Mouse (Mus musculus) midbrain, embryonic 16.5 days (tissue): ENCODE results near the gene Dscaml1. TPM values are rescaled to one million over a fixed set of nuclear protein-coding genes. Genes with fewer than 3 reads are reported as not detected.
A peak's percentile ranks its signal among the peaks of the same experiment; 100 is the strongest.

ENCODE experiments used
- ATAC-seq: fragments of 200-750 bp; cut with Nextera tagmentation; 2 replicates; pipeline ENCODE4 v1.8.0; 2017; ENCODE audit warnings: moderate TSS enrichment
- H3K27ac ChIP-seq: fragments of 300-500 bp; sonication (generic); 2 replicates; pipeline ENCODE4 v1.5.1; 2014; ENCODE audit warnings: mild to moderate bottlenecking, low read length, mixed read lengths
- H3K27me3 ChIP-seq: fragments of 300-500 bp; sonication (generic); 2 replicates; pipeline ENCODE4 v1.6.1; 2014; ENCODE audit warnings: low read depth, low read length, mixed read lengths; ENCODE audit not compliant: control insufficient read depth, insufficient read depth
- H3K36me3 ChIP-seq: fragments of 300-500 bp; sonication (generic); 2 replicates; pipeline ENCODE4 v1.6.1; 2014; ENCODE audit warnings: mild to moderate bottlenecking, low read length, moderate library complexity, mixed read lengths; ENCODE audit not compliant: control insufficient read depth, insufficient read depth
- H3K4me1 ChIP-seq: fragments of 300-500 bp; sonication (generic); 2 replicates; pipeline ENCODE4 v1.6.1; 2014; ENCODE audit warnings: mild to moderate bottlenecking, low read length, mixed read lengths; ENCODE audit not compliant: control insufficient read depth, insufficient read depth
- H3K4me2 ChIP-seq: fragments of 300-500 bp; sonication (generic); 2 replicates; pipeline ENCODE4 v1.6.1; 2014; ENCODE audit warnings: mild to moderate bottlenecking, low read length, mixed read lengths
- H3K4me3 ChIP-seq: fragments of 300-500 bp; sonication (generic); 2 replicates; pipeline ENCODE4 v1.5.1; 2014; ENCODE audit warnings: low read depth, mild to moderate bottlenecking, low read length, moderate library complexity, mixed read lengths
- H3K9ac ChIP-seq: fragments of 300-500 bp; sonication (generic); 2 replicates; pipeline ENCODE4 v1.6.1; 2014; ENCODE audit warnings: low read depth, low read length, mixed read lengths
- H3K9me3 ChIP-seq: fragments of 300-500 bp; sonication (generic); replicated peaks from 2 replicates; pipeline ENCODE4 v1.6.1; 2014; ENCODE audit warnings: mild to moderate bottlenecking, low read length, mixed read lengths; ENCODE audit not compliant: control insufficient read depth, poor library complexity, severe bottlenecking
- WGBS: fragments of 180-500 bp; shearing (Covaris S2); extraction: QIAGEN DNeasy Blood & Tissue Kit; methylation state at CpG from one replicate; pipeline ENCODE4 v1.1.7; 2014; 5-methylcytosine and 5-hydroxymethylcytosine counted together
- polyA plus RNA-seq: library from polyadenylated mRNA; unstranded; fragments of >200 nt; fragmentation: Nextera tagmentation; extraction: Ambion mirVana; gene quantifications from 2 replicates; pipeline ENCODE4 v1.2.1, GENCODE M21; 2015

Gene Dscaml1
- polyA plus RNA-seq, 1 experiment from 2014 or later: 20.6 TPM

GRCm38 (mm10) chr9:45651078-45651809, 224.8 kb downstream of the Dscaml1 start:
- 14% methylated on average over 13 of the region's 13 CpGs for WGBS
- Histone ChIP-seq H3K36me3 (no peaks in the 10 kb centered on the region), H3K4me2 (0 out of 2 replicates have a peak overlapping the region, but pooled peaks have one; percentile 13), H3K9me3 (no peaks in the 10 kb centered on the region), H3K4me1 (peaks cover 19% of the 10 kb centered on the region), H3K9ac (no peak overlapping the region; the same call in 1 of the 2 replicates), H3K27ac (peak overlapping the region; percentile 77), H3K27me3 (no peaks in the 10 kb centered on the region), H3K4me3 (no peak overlapping the region)
- peak; percentile 78 for ATAC-seq

GRCm38 (mm10) chr9:45651810-45652177, 225.4 kb downstream of the Dscaml1 start:
- Histone ChIP-seq H3K4me2 (no peak overlapping the region), H3K27me3 (no peaks in the 10 kb centered on the region), H3K9ac (no peak overlapping the region), H3K27ac (peak overlapping the region; percentile 77), H3K4me1 (peaks cover 21% of the 10 kb centered on the region), H3K4me3 (no peak overlapping the region), H3K36me3 (no peaks in the 10 kb centered on the region), H3K9me3 (no peaks in the 10 kb centered on the region)
- peak; percentile 18 for ATAC-seq
- WGBS: 6% methylated on average over 3 of the region's 3 CpGs

- no peaks in the 10 kb centered on the region for H3K36me3 ChIP-seq
- 4% methylated on average over 8 of the region's 9 CpGs for WGBS
- peaks cover 25% of the 10 kb centered on the region for H3K4me1 ChIP-seq
- peak overlapping the region; percentile 96 for H3K27ac ChIP-seq
- H3K27me3 ChIP-seq: no peaks in the 10 kb centered on the region
- H3K4me2 ChIP-seq: peak overlapping the region; percentile 28
- no peak overlapping the region for H3K4me3 ChIP-seq
- H3K9ac ChIP-seq: peak overlapping the region; percentile 48
- ATAC-seq: peak; percentile 88
- no peaks in the 10 kb centered on the region for H3K9me3 ChIP-seq
Measured at GRCm38 (mm10) chr9:45657172-45658062, 231.0 kb downstream of the Dscaml1 start.

GRCm38 (mm10) chr9:45660191-45660590, 233.8 kb downstream of the Dscaml1 start:
- Histone ChIP-seq H3K4me3 (no peak overlapping the region), H3K4me2 (no peak overlapping the region), H3K4me1 (peaks cover 48% of the 10 kb centered on the region), H3K27me3 (no peaks in the 10 kb centered on the region), H3K9ac (no peak overlapping the region), H3K36me3 (no peaks in the 10 kb centered on the region), H3K9me3 (no peaks in the 10 kb centered on the region), H3K27ac (no peak overlapping the region)
- WGBS: 78% methylated on average over 3 of the region's 3 CpGs
- no peak for ATAC-seq

- ATAC-seq: no peak
- Histone ChIP-seq H3K27ac (peak overlapping the region; percentile 85), H3K9me3 (no peaks in the 10 kb centered on the region), H3K27me3 (no peaks in the 10 kb centered on the region), H3K4me1 (peaks cover 52% of the 10 kb centered on the region), H3K36me3 (no peaks in the 10 kb centered on the region), H3K4me3 (no peak overlapping the region), H3K4me2 (no peak overlapping the region), H3K9ac (no peak overlapping the region)
- 40% methylated on average over 5 of the region's 5 CpGs for WGBS
Measured at GRCm38 (mm10) chr9:45662471-45662870, 236.0 kb downstream of the Dscaml1 start.

GRCm38 (mm10) chr9:45663386-45664315, 237.2 kb downstream of the Dscaml1 start:
- Histone ChIP-seq H3K27ac (peak overlapping the region; percentile 85), H3K36me3 (no peaks in the 10 kb centered on the region), H3K9ac (peak overlapping the region; percentile 39; the same call in 1 of the 2 replicates), H3K4me3 (no peak overlapping the region), H3K27me3 (no peaks in the 10 kb centered on the region), H3K9me3 (no peaks in the 10 kb centered on the region), H3K4me1 (peaks cover 41% of the 10 kb centered on the region), H3K4me2 (no peak overlapping the region)
- WGBS: 25% methylated on average over 15 of the region's 16 CpGs
- ATAC-seq: peak; percentile 81

- Histone ChIP-seq H3K4me1 (peaks cover 41% of the 10 kb centered on the region), H3K4me3 (no peak overlapping the region), H3K27me3 (no peaks in the 10 kb centered on the region), H3K36me3 (no peaks in the 10 kb centered on the region), H3K27ac (peak overlapping the region; percentile 85), H3K9ac (peak overlapping the region; percentile 39), H3K9me3 (no peaks in the 10 kb centered on the region), H3K4me2 (no peak overlapping the region)
- WGBS: 52% methylated on average over 6 of the region's 6 CpGs
- 0 out of 2 replicates have a peak, but pooled peaks have one; percentile 8 for ATAC-seq
Measured at GRCm38 (mm10) chr9:45664326-45664725, 237.9 kb downstream of the Dscaml1 start.

GRCm38 (mm10) chr9:45664871-45665394, 238.5 kb downstream of the Dscaml1 start:
- Histone ChIP-seq H3K4me3 (no peak overlapping the region), H3K36me3 (no peaks in the 10 kb centered on the region), H3K9me3 (no peaks in the 10 kb centered on the region), H3K4me1 (peaks cover 39% of the 10 kb centered on the region), H3K27ac (peak overlapping the region; percentile 85), H3K27me3 (no peaks in the 10 kb centered on the region), H3K9ac (peak overlapping the region; percentile 47; the same call in 1 of the 2 replicates), H3K4me2 (peak overlapping the region; percentile 13; the same call in 1 of the 2 replicates)
- peak; percentile 43; the same call in 1 of the 2 replicates for ATAC-seq
- WGBS: 11% methylated on average over 15 of the region's 15 CpGs
